ENCODE assay signal across 17 mouse cellular contexts in genomic region chr12:104742247-104742646, GRCm38 (mm10). TPM values are rescaled to one million over a fixed set of nuclear protein-coding genes. Genes with fewer than 3 reads are reported as not detected.
A peak's percentile ranks its signal among the peaks of the same experiment; 100 is the strongest.
DNase-seq lines count a peak whose midpoint lies in the region; ATAC-seq and TF ChIP-seq lines count a peak whose summit lies in the region.
"Had no signal": no experiment of that assay in that cellular context is flagged by ENCODE, and none has a peak within 500 bp of the region (broad histone marks: within the 10 kb centered on the region; RNA-seq: fewer than 3 reads in every experiment).

No protein-coding gene starts in this region.

- 15% methylated on average over 6 of the region's 6 CpGs for WGBS in spleen, adult 2 months
- 78% methylated on average over 6 of the region's 6 CpGs for WGBS in stomach, postnatal 0 days

- H3K4me2 ChIP-seq in stomach, postnatal 0 days (replicated peaks; ENCODE audit: low read depth): no peak overlapping the region
- H3K4me2 ChIP-seq: embryonic facial prominence, embryonic 13.5 days; hindbrain, embryonic 12.5 days; lung, embryonic 14.5 days; midbrain, embryonic 12.5 days had no signal

- H3K36me3 ChIP-seq in spleen, adult 2 months (ENCODE audit: control insufficient read depth, insufficient read depth, low read length): peaks cover 2% of the 10 kb centered on the region; the same call in 1 of the 2 replicates
- no peaks in the 10 kb centered on the region; the same call in 1 of the 2 replicates for H3K36me3 ChIP-seq in stomach, postnatal 0 days (ENCODE audit: control insufficient read depth, insufficient read depth, low read length)
- H3K36me3 ChIP-seq: hindbrain, embryonic 12.5 days; midbrain, embryonic 12.5 days had no signal

- peak; percentile 30 for TF ChIP-seq CTCF in left cerebral cortex, adult 2 months (IDR thresholded peaks at IDR 0.05)
- no peak for TF ChIP-seq CTCF in spleen, adult 2 months (IDR thresholded peaks at IDR 0.05; ENCODE audit: extremely low read depth, insufficient read depth, insufficient read length, insufficient replicate concordance)
- TF ChIP-seq CTCF in stomach, postnatal 0 days (IDR thresholded peaks at IDR 0.05; ENCODE audit: low read depth): peak; percentile 51

- no peak for TF ChIP-seq POLR2A in spleen, adult 2 months (IDR thresholded peaks at IDR 0.05; ENCODE audit: low read depth, low read length)

- peak; percentile 98 for ATAC-seq in granulocyte monocyte progenitor cell, adult 5-6 weeks (replicated peaks; ENCODE audit: poor library complexity, severe bottlenecking)
- no peak for ATAC-seq in stomach, postnatal 0 days (ENCODE audit: low FRiP score, low TSS enrichment)

- peaks cover 2% of the 10 kb centered on the region; the same call in 1 of the 2 replicates for H3K4me1 ChIP-seq in spleen, adult 2 months (ENCODE audit: control insufficient read depth, insufficient read depth, insufficient read length)
- peaks cover 4% of the 10 kb centered on the region; the same call in 1 of the 2 replicates for H3K4me1 ChIP-seq in stomach, postnatal 0 days (replicated peaks; ENCODE audit: control insufficient read depth, insufficient read depth)

- H3K9me3 ChIP-seq in stomach, postnatal 0 days (ENCODE audit: control insufficient read depth, low read length): no peaks in the 10 kb centered on the region
- H3K9me3 ChIP-seq: embryonic facial prominence, embryonic 13.5 days; heart, embryonic 12.5 days; hindbrain, embryonic 12.5 days; midbrain, embryonic 12.5 days had no signal

- no peak overlapping the region for H3K9ac ChIP-seq in stomach, postnatal 0 days (ENCODE audit: low read length)
- H3K9ac ChIP-seq: heart, embryonic 12.5 days; hindbrain, embryonic 12.5 days; lung, embryonic 14.5 days; midbrain, embryonic 12.5 days had no signal

- no peak for DNase-seq in left cerebral cortex, adult 2 months (ENCODE audit: extremely low spot score in 1 of 2, low spot score in 2 of 2)
- no peak for DNase-seq in left cerebral cortex, adult 18-20 months (ENCODE audit: low spot score in 2 of 2)
- peak; percentile 14 to 41 for DNase-seq in spleen, adult 2 months (ENCODE audit: low read depth in 1 of 2, low spot score in 2 of 2)
- no peak for DNase-seq in spleen, postnatal 4 days (ENCODE audit: low spot score in 2 of 2)
- no peak for DNase-seq in stomach, postnatal 0 days (ENCODE audit: low spot score)
- no peak for DNase-seq in cerebellum, adult 9-10 months
- no peak for DNase-seq in left cerebral cortex, postnatal 36 days (ENCODE audit: low spot score in 2 of 2)
- DNase-seq: adrenal gland, postnatal 25 days; cerebellum, postnatal 14 days; kidney, adult 2 months; lung, embryonic 14.5 days; thymus, postnatal 4 days had no signal

- intact Hi-C loops in left cerebral cortex, adult 2 months (cut with DNase I): no loop called here
- intact Hi-C loops in left cerebral cortex, postnatal 36 days (cut with DNase I): no loop called here

- TF ChIP-seq EP300 in stomach, postnatal 0 days (optimal IDR thresholded peaks at IDR 0.05): no peak

- H3K4me3 ChIP-seq in left cerebral cortex, adult 2 months: no peak overlapping the region
- no peak overlapping the region for H3K4me3 ChIP-seq in spleen, adult 2 months (ENCODE audit: extremely low read depth, insufficient read depth, insufficient read length)
- H3K4me3 ChIP-seq in stomach, postnatal 0 days (ENCODE audit: low read depth, low read length): no peak overlapping the region
- H3K4me3 ChIP-seq: embryonic facial prominence, embryonic 13.5 days; heart, embryonic 12.5 days; hindbrain, embryonic 12.5 days; midbrain, embryonic 12.5 days had no signal

- no peak overlapping the region for H3K27ac ChIP-seq in left cerebral cortex, adult 2 months
- H3K27ac ChIP-seq in spleen, adult 2 months (ENCODE audit: insufficient read depth, low read length): no peak overlapping the region
- H3K27ac ChIP-seq in stomach, postnatal 0 days (replicated peaks): no peak overlapping the region
- H3K27ac ChIP-seq: embryonic facial prominence, embryonic 13.5 days; hindbrain, embryonic 12.5 days; midbrain, embryonic 12.5 days had no signal

- no peaks in the 10 kb centered on the region for H3K27me3 ChIP-seq in spleen, adult 2 months (ENCODE audit: control insufficient read depth, insufficient read depth, low read length)
- no peaks in the 10 kb centered on the region for H3K27me3 ChIP-seq in stomach, postnatal 0 days (ENCODE audit: control insufficient read depth, insufficient read depth, low read length)
- H3K27me3 ChIP-seq: embryonic facial prominence, embryonic 13.5 days; heart, embryonic 12.5 days; hindbrain, embryonic 12.5 days; midbrain, embryonic 12.5 days had no signal

RNA-seq across cellular contexts. Expression of gene Dicer1, which starts 9.5 kb away (rescaled TPM):
- 10 to 100 TPM; 38.9 to 42.7 TPM for total RNA-seq in left cerebral cortex, adult 2 months (2021)
- total RNA-seq in left cerebral cortex, adult 18-20 months (2021): 10 to 100 TPM; 37.0 to 38.2 TPM
- 6.0 and 6.3 TPM in 2 replicates for polyA plus RNA-seq in spleen, adult 2 months (2012; rRNA removed)
- 49.1 and 51.6 TPM in 2 replicates for total RNA-seq in granulocyte monocyte progenitor cell, adult 5-6 weeks (2014; fragmentation: Nextera tagmentation)
- 33.2 and 39.5 TPM in 2 replicates for total RNA-seq in granulocyte monocyte progenitor cell, adult 5-6 weeks (2017)
- 12.6 and 13.7 TPM in 2 replicates for polyA plus RNA-seq in stomach, postnatal 0 days (2015; fragmentation: Nextera tagmentation; extraction: Ambion mirVana)
- 10 to 100 TPM; 37.4 to 38.5 TPM for total RNA-seq in left cerebral cortex, postnatal 36 days (2021)

Comparison
In these comparisons a context has a peak if more than half of its experiments do, and no peak if none do; other contexts are left out.
1. DNase-seq: peak in spleen, adult 2 months (2 of 2); none in left cerebral cortex, adult 2 months (0 of 2), left cerebral cortex, adult 18-20 months (0 of 2), spleen, postnatal 4 days (0 of 2), stomach, postnatal 0 days (single experiment), cerebellum, adult 9-10 months (single experiment) and left cerebral cortex, postnatal 36 days (0 of 2).